Mouse (Mus musculus): ENCODE measurements around the gene Ric8a. TPM values are rescaled to one million over a fixed set of nuclear protein-coding genes. Genes with fewer than 3 reads are reported as not detected.
"Not testable (repeated sequence)": the region's sequence is repeated elsewhere in the genome, so short reads cannot be mapped to it uniquely, and the experiment has no call there.

Ric8a gene
- total and polyA plus RNA-seq, 3 experiments, result 52.3 to 63.4 TPM; not detected in 1

DNA sequence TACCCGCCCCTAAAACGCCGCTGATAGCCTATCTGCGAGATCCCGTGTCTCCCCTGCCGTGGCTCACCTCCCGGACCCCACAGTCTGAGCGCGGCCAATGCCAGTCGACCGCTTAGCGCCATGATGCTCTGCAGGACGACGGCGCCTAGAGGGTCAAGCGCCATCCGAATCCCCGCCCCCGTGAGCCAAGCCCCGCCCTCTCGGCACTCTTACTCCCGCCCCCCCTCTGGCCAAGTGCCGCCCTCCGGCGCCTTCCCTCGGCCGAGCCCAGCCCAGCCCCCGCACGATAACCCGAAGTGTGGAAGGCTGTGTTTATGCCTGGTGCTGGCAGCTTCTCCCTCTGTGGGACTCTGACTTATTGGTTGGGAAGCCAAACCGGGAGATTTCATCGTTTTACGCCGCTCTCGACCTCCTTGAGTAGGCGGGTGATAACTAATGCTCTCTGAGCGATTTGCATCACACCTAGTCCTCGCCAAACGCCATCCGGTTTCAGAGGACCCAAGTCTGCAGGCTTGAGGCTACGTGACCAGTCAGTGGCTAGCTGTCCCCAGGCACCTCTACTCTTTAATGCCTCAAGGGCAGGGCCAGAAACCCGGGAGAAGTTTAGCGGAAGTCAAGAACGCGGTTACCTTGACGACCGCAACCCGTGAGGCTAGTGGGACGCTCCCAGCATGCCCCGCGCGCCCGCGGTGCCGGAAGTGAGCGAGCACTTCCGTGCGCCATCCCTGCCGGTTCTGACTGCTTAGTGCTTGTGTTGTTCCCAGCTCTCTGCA, 25.1 kb downstream of the Ric8a start, which contains the start of the genes Psmd13 and Sirt3 (continued):
- TF ChIP-seq RAD21 (IDR thresholded peaks at IDR 0.05; ENCODE audit: low read depth, low read length) (no peak), EP300 (IDR thresholded peaks at IDR 0.05; ENCODE audit: low read depth in 1 of 2, low read length in 2 of 2) (no peak), ZKSCAN1 (IDR thresholded peaks at IDR 0.05; ENCODE audit: low read depth, low read length) (no peak), ZC3H11A (IDR thresholded peaks at IDR 0.05; ENCODE audit: low read depth, low read length) (no peak), JUND (IDR thresholded peaks at IDR 0.05; ENCODE audit: low read depth, low read length) (no peak), USF1 (IDR thresholded peaks at IDR 0.05; ENCODE audit: low read depth, low read length) (peak; percentile 68), HCFC1 (IDR thresholded peaks at IDR 0.05; ENCODE audit: low read depth, low read length) (peak; percentile 94), MYC (IDR thresholded peaks at IDR 0.05; ENCODE audit: low read depth, low read length) (no peak), BHLHE40 (IDR thresholded peaks at IDR 0.05; ENCODE audit: borderline replicate concordance, low read depth, low read length) (no peak), CHD1 (IDR thresholded peaks at IDR 0.05; ENCODE audit: low read depth, low read length) (no peak), E2F4 (IDR thresholded peaks at IDR 0.05; ENCODE audit: borderline replicate concordance, low read depth, low read length) (no peak), ELF1 (IDR thresholded peaks at IDR 0.05; ENCODE audit: low read depth, low read length) (peak; percentile 96), TCF12 (IDR thresholded peaks at IDR 0.05; ENCODE audit: low read depth, low read length) (peak; percentile 44; the same call in 1 of the 2 replicates), ETS1 (IDR thresholded peaks at IDR 0.05; ENCODE audit: low read depth, low read length) (no peak), MAZ (IDR thresholded peaks at IDR 0.05; ENCODE audit: low read depth, low read length) (no peak; the same call in 1 of the 2 replicates), POLR2AphosphoS5 (IDR thresholded peaks at IDR 0.05; ENCODE audit: borderline replicate concordance, low read depth, low read length) (no peak), POLR2A (IDR thresholded peaks at IDR 0.05; ENCODE audit: control insufficient read depth in 1 of 2, insufficient read depth in 1 of 2, low read depth in 1 of 2, low read length in 2 of 2, poor library complexity in 1 of 2) (peak; percentile 38 to 68; a peak in 1 of 4 replicates), MYB (IDR thresholded peaks at IDR 0.05; ENCODE audit: low read depth, low read length) (no peak), SIN3A (IDR thresholded peaks at IDR 0.05; ENCODE audit: low read length) (peak; percentile 100), TBP (IDR thresholded peaks at IDR 0.05; ENCODE audit: low read depth, low read length) (no peak), POLR2AphosphoS2 (IDR thresholded peaks at IDR 0.05; ENCODE audit: low read length) (peak; percentile 25; the same call in 1 of the 2 replicates), CTCF (IDR thresholded peaks at IDR 0.05 in 2 of 3, conservative IDR thresholded peaks at IDR 0.05 in 1 of 3; ENCODE audit: control insufficient read depth in 1 of 3, insufficient read depth in 1 of 3, low read depth in 2 of 3, low read length in 3 of 3, poor library complexity in 1 of 3, severe bottlenecking in 1 of 3) (no peak)

GRCm38 (mm10) chr7:140882469-140882803, 25.7 kb downstream of the Ric8a start:
- H3K27ac ChIP-seq (ENCODE audit: control insufficient read depth, low read depth, low read length), result peak overlapping the region; percentile 53; the same call in 1 of the 2 replicates
- no peaks in the 10 kb centered on the region for H3K9me3 ChIP-seq (replicated peaks; ENCODE audit: insufficient read depth, low read length)
- H3K4me1 ChIP-seq (ENCODE audit: control insufficient read depth in 1 of 2, insufficient read depth in 2 of 2, low read length in 2 of 2), result peaks cover 0 to 14% of the 10 kb centered on the region in 2 experiments; a peak in 3 of 4 replicates
- H3K27me3 ChIP-seq (ENCODE audit: control insufficient read depth in 1 of 2, insufficient read depth in 2 of 2, low read length in 2 of 2), result no peaks in the 10 kb centered on the region
- no peak for DNase-seq (ENCODE audit: low read depth, low spot score)
- TF ChIP-seq MYC (IDR thresholded peaks at IDR 0.05; ENCODE audit: low read depth, low read length) (no peak), E2F4 (IDR thresholded peaks at IDR 0.05; ENCODE audit: borderline replicate concordance, low read depth, low read length) (no peak), GABPA (IDR thresholded peaks at IDR 0.05; ENCODE audit: low read depth, low read length) (no peak), POLR2A (IDR thresholded peaks at IDR 0.05; ENCODE audit: control insufficient read depth in 1 of 2, insufficient read depth in 1 of 2, low read depth in 1 of 2, low read length in 2 of 2, poor library complexity in 1 of 2) (0 out of 4 replicates have a peak, but pooled peaks of 1 of the 2 experiments have one; percentile 41)
- peak overlapping the region; percentile 88 for H3K9ac ChIP-seq (ENCODE audit: control insufficient read depth, low read depth, low read length, poor library complexity, severe bottlenecking)
- peak overlapping the region; percentile 92 for H3K4me3 ChIP-seq (ENCODE audit: control insufficient read depth in 1 of 2, insufficient read depth in 1 of 2, low read depth in 2 of 2, low read length in 2 of 2)
- peaks cover 15% of the 10 kb centered on the region for H3K79me2 ChIP-seq (ENCODE audit: control insufficient read depth, insufficient read depth, low read length, poor library complexity)
- peaks cover 3 to 18% of the 10 kb centered on the region in 2 experiments for H3K36me3 ChIP-seq (ENCODE audit: control insufficient read depth in 1 of 2, insufficient read depth in 2 of 2, low read length in 2 of 2)

DNA sequence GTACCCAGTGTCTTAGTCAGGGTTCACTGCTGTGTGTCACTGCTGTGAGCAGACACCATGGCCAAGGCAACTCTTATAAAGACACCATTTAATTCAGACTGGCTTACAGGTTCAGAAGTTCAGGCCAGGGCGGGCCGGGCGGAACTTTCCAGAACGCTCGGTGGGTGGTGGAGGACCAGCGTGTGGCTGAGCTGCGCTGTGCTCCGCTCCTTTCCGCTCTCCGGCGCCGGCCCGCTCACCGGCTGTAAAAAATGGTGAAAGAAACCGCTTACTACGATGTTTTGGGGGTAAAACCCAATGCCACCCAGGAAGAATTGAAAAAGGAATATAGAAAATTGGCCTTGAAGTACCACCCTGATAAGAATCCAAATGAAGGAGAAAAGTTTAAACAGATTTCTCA, 33.9 kb downstream of the Ric8a start:
- not testable (repeated sequence) for H3K4me3 ChIP-seq (ENCODE audit: control insufficient read depth in 1 of 2, insufficient read depth in 1 of 2, low read depth in 2 of 2, low read length in 2 of 2); H3K9ac ChIP-seq (ENCODE audit: control insufficient read depth, low read depth, low read length, poor library complexity, severe bottlenecking); H3K27me3 ChIP-seq (ENCODE audit: control insufficient read depth in 1 of 2, insufficient read depth in 2 of 2, low read length in 2 of 2); H3K9me3 ChIP-seq (replicated peaks; ENCODE audit: insufficient read depth, low read length); DNase-seq (ENCODE audit: low read depth, low spot score); H3K79me2 ChIP-seq (ENCODE audit: control insufficient read depth, insufficient read depth, low read length, poor library complexity); H3K27ac ChIP-seq (ENCODE audit: control insufficient read depth, low read depth, low read length); H3K4me1 ChIP-seq (ENCODE audit: control insufficient read depth in 1 of 2, insufficient read depth in 2 of 2, low read length in 2 of 2)
- peaks cover 3 to 13% of the 10 kb centered on the region in 2 experiments; a peak in 3 of 4 replicates for H3K36me3 ChIP-seq (ENCODE audit: control insufficient read depth in 1 of 2, insufficient read depth in 2 of 2, low read length in 2 of 2)
